Mouse (Mus musculus): Measurements from ENCODE around the gene Bcl11b. TPM values are rescaled to one million over a fixed set of nuclear protein-coding genes. Genes with fewer than 3 reads are reported as not detected.

The Bcl11b gene
- total and polyA plus RNA-seq, 3 experiments, result not detected

- dilution Hi-C loops (cut with MboI; ENCODE audit: extremely low pct_ligation_motif_present, extremely low pct_unique_long_range_greater_than_20kb, low sequenced_read_pairs), result no loop called here
- Histone ChIP-seq H3K4me1 (ENCODE audit: control insufficient read depth in 1 of 2, insufficient read depth in 2 of 2) (no peaks in the 10 kb centered on the region), H3K36me3 (replicated peaks in 1 of 2; ENCODE audit: control insufficient read depth in 1 of 2, insufficient read depth in 1 of 2, low read length in 1 of 2) (no peaks in the 10 kb centered on the region), H3K9ac (ENCODE audit: insufficient read depth, low read depth) (no peak overlapping the region), H3K4me2 (ENCODE audit: insufficient read depth, low read depth, poor library complexity, severe bottlenecking) (no peak overlapping the region), H3K27ac (ENCODE audit: insufficient read depth, low read depth) (no peak overlapping the region), H3K79me2 (replicated peaks; ENCODE audit: control insufficient read depth, extremely low read depth, insufficient read depth, poor library complexity, severe bottlenecking) (no peaks in the 10 kb centered on the region), H3K27me3 (replicated peaks) (no peaks in the 10 kb centered on the region), H3K4me3 (replicated peaks in 1 of 3; ENCODE audit: low read depth in 2 of 3, low read length in 2 of 3, poor library complexity in 1 of 3) (no peak overlapping the region), H3K9me3 (replicated peaks; ENCODE audit: low read length) (peaks cover 78% of the 10 kb centered on the region)
- TF ChIP-seq SMC3 (IDR thresholded peaks at IDR 0.05; ENCODE audit: low read depth, low read length), result no peak
- TF ChIP-seq TCF12 (IDR thresholded peaks at IDR 0.05; ENCODE audit: low read depth, low read length), result no peak
- no peak for DNase-seq (ENCODE audit: extremely low read depth)
- in situ Hi-C loops (cut with MboI; ENCODE audit: low pct_ligation_motif_present, low pct_unique_long_range_greater_than_20kb, low sequenced_read_pairs), result no loop called here
These were observed 1.6 kb downstream of the Bcl11b start for GRCm38 (mm10) chr12:108001652-108002340.

GRCm38 (mm10) chr12:108000715-108001080, 2.7 kb downstream of the Bcl11b start:
- H3K4me1 ChIP-seq (ENCODE audit: control insufficient read depth in 1 of 2, insufficient read depth in 2 of 2), result no peaks in the 10 kb centered on the region
- no peak for DNase-seq (ENCODE audit: extremely low read depth)
- TF ChIP-seq MEF2A (IDR thresholded peaks at IDR 0.05; ENCODE audit: borderline replicate concordance, low read depth, low read length) (no peak), JUND (conservative IDR thresholded peaks at IDR 0.05; ENCODE audit: low read depth, low read length) (no peak), SMC3 (IDR thresholded peaks at IDR 0.05; ENCODE audit: low read depth, low read length) (no peak), TCF12 (IDR thresholded peaks at IDR 0.05; ENCODE audit: low read depth, low read length) (no peak), MYC (IDR thresholded peaks at IDR 0.05; ENCODE audit: low read depth, low read length) (no peak), ZKSCAN1 (IDR thresholded peaks at IDR 0.05; ENCODE audit: borderline replicate concordance, low read depth, low read length) (no peak), RCOR1 (conservative IDR thresholded peaks at IDR 0.05; ENCODE audit: low read depth, low read length) (no peak), RAD21 (IDR thresholded peaks at IDR 0.05; ENCODE audit: low read depth, low read length) (no peak), JUN (IDR thresholded peaks at IDR 0.05; ENCODE audit: insufficient read depth, low read depth, low read length) (no peak)
- no peak overlapping the region for H3K4me2 ChIP-seq (ENCODE audit: insufficient read depth, low read depth, poor library complexity, severe bottlenecking)
- no peak overlapping the region for H3K9ac ChIP-seq (ENCODE audit: insufficient read depth, low read depth)
- no peaks in the 10 kb centered on the region for H3K27me3 ChIP-seq (replicated peaks)
- dilution Hi-C loops (cut with MboI; ENCODE audit: extremely low pct_ligation_motif_present, extremely low pct_unique_long_range_greater_than_20kb, low sequenced_read_pairs) (no loop called here), in situ Hi-C loops (cut with MboI; ENCODE audit: low pct_ligation_motif_present, low pct_unique_long_range_greater_than_20kb, low sequenced_read_pairs) (no loop called here)
- H3K79me2 ChIP-seq (replicated peaks; ENCODE audit: control insufficient read depth, extremely low read depth, insufficient read depth, poor library complexity, severe bottlenecking), result no peaks in the 10 kb centered on the region
- no peaks in the 10 kb centered on the region for H3K36me3 ChIP-seq (replicated peaks in 1 of 2; ENCODE audit: control insufficient read depth in 1 of 2, insufficient read depth in 1 of 2, low read length in 1 of 2)
- H3K27ac ChIP-seq (ENCODE audit: insufficient read depth, low read depth), result no peak overlapping the region
- H3K9me3 ChIP-seq (replicated peaks; ENCODE audit: low read length), result peaks cover 73% of the 10 kb centered on the region
- no peak overlapping the region for H3K4me3 ChIP-seq (replicated peaks in 1 of 3; ENCODE audit: low read depth in 2 of 3, low read length in 2 of 3, poor library complexity in 1 of 3)

- Histone ChIP-seq H3K9me3 (replicated peaks; ENCODE audit: low read length) (peaks cover 73% of the 10 kb centered on the region), H3K79me2 (replicated peaks; ENCODE audit: control insufficient read depth, extremely low read depth, insufficient read depth, poor library complexity, severe bottlenecking) (no peaks in the 10 kb centered on the region), H3K27ac (ENCODE audit: insufficient read depth, low read depth) (no peak overlapping the region), H3K4me3 (replicated peaks in 1 of 3; ENCODE audit: low read depth in 2 of 3, low read length in 2 of 3, poor library complexity in 1 of 3) (no peak overlapping the region), H3K9ac (ENCODE audit: insufficient read depth, low read depth) (no peak overlapping the region), H3K4me2 (ENCODE audit: insufficient read depth, low read depth, poor library complexity, severe bottlenecking) (no peak overlapping the region), H3K27me3 (replicated peaks) (no peaks in the 10 kb centered on the region), H3K36me3 (replicated peaks in 1 of 2; ENCODE audit: control insufficient read depth in 1 of 2, insufficient read depth in 1 of 2, low read length in 1 of 2) (no peaks in the 10 kb centered on the region), H3K4me1 (ENCODE audit: control insufficient read depth in 1 of 2, insufficient read depth in 2 of 2) (no peaks in the 10 kb centered on the region)
- dilution Hi-C loops (cut with MboI; ENCODE audit: extremely low pct_ligation_motif_present, extremely low pct_unique_long_range_greater_than_20kb, low sequenced_read_pairs) (no loop called here), in situ Hi-C loops (cut with MboI; ENCODE audit: low pct_ligation_motif_present, low pct_unique_long_range_greater_than_20kb, low sequenced_read_pairs) (no loop called here)
- TF ChIP-seq EP300 (IDR thresholded peaks at IDR 0.05; ENCODE audit: low read length) (no peak), JUN (IDR thresholded peaks at IDR 0.05; ENCODE audit: insufficient read depth, low read depth, low read length) (no peak), MXI1 (IDR thresholded peaks at IDR 0.05; ENCODE audit: low read depth, low read length) (no peak), MEF2A (IDR thresholded peaks at IDR 0.05; ENCODE audit: borderline replicate concordance, low read depth, low read length) (no peak), KAT2A (IDR thresholded peaks at IDR 0.05; ENCODE audit: insufficient replicate concordance, low read length) (no peak), MAZ (IDR thresholded peaks at IDR 0.05; ENCODE audit: low read depth, low read length) (no peak), SMC3 (IDR thresholded peaks at IDR 0.05; ENCODE audit: low read depth, low read length) (no peak), E2F4 (IDR thresholded peaks at IDR 0.05; ENCODE audit: insufficient replicate concordance, low read depth, low read length) (no peak), UBTF (IDR thresholded peaks at IDR 0.05; ENCODE audit: low read depth, low read length) (no peak), NRF1 (IDR thresholded peaks at IDR 0.05; ENCODE audit: low read depth, low read length) (no peak), HCFC1 (IDR thresholded peaks at IDR 0.05; ENCODE audit: low read depth, low read length) (no peak), CHD1 (IDR thresholded peaks at IDR 0.05; ENCODE audit: low read depth, low read length) (no peak), USF2 (conservative IDR thresholded peaks at IDR 0.05; ENCODE audit: low read depth, low read length) (no peak), PAX5 (IDR thresholded peaks at IDR 0.05; ENCODE audit: low read length) (no peak), GABPA (IDR thresholded peaks at IDR 0.05; ENCODE audit: insufficient replicate concordance, low read depth, low read length) (no peak), JUND (conservative IDR thresholded peaks at IDR 0.05; ENCODE audit: low read depth, low read length) (no peak)
- DNase-seq (ENCODE audit: extremely low read depth), result no peak
These were observed 3.4 kb downstream of the Bcl11b start for GRCm38 (mm10) chr12:107999751-108000714.
